Mouse (Mus musculus) embryo, embryonic 10 days (tissue): ENCODE measurements at regions not wholly inside any gene's neighbourhood (a gene's known extent, or its start where the extent isn't known, plus 50 kb on each side); places are given as distances from the start of the nearest gene placed in this dataset.

Experiments
- DNase-seq: peaks from one replicate; pipeline ENCODE4 v3.0.0-alpha.2; 2015; ENCODE audit warnings: low spot score

DNA sequence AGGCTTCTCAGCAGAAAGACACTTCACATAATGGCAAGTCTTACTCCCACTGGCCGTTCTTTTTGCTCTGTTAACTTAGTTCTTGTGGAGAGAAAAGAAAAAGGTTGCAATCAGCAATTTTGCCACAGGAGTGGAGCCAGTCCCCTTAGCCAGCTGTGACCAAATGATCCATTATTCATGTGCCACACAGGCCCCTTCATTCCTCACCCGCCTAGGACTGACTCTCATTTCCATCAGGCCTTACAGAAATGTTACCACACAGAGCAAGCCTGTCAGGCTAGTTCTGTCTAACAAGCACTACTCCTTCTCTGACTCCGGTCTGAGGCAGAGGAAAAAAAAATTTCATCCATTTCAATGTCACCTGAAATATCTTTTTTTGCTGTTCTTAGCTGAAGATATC is 1266.2 kb downstream of the Gsdmc2 start:
- peak; percentile 15 for DNase-seq

DNA sequence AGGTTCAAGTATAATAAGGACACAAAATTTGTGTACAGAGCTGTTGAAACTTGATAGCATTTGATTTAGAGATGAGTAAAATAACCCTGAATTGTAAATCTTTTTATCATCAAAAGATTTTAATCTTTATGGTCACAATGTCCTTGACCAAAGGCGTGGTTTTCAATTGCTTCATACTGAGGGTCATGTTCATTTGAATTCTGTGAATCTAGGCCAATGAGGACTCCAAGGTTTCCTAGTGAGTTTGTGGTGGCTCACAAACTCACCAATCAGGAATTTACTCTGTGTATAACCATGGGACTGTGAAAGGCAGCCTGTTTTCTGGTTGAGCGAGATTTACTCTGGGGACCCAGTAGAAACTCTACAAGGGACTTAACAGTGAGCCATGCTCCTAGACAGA is 1269.2 kb downstream of the Gsdmc2 start:
- no peak for DNase-seq

DNA sequence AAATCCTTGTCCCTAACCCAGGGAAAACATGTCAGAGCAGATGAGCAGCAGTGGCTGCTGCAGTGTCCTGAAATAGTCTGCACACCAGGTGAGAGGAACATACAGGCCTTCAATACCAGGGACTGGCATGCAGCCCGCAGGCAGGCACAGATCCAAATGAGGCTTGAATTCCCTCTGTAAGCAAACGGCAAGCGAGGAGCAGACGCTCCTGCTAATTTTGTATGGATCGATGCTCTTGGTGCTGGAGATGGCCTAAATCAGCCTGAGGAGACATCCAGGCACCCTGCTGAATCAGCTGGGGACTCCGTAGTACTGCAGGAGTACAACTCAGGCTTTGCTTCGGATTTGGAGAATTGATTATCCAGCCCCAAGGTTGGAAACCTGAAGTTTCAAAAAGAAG is 1273.2 kb downstream of the Gsdmc2 start:
- no peak for DNase-seq

DNA sequence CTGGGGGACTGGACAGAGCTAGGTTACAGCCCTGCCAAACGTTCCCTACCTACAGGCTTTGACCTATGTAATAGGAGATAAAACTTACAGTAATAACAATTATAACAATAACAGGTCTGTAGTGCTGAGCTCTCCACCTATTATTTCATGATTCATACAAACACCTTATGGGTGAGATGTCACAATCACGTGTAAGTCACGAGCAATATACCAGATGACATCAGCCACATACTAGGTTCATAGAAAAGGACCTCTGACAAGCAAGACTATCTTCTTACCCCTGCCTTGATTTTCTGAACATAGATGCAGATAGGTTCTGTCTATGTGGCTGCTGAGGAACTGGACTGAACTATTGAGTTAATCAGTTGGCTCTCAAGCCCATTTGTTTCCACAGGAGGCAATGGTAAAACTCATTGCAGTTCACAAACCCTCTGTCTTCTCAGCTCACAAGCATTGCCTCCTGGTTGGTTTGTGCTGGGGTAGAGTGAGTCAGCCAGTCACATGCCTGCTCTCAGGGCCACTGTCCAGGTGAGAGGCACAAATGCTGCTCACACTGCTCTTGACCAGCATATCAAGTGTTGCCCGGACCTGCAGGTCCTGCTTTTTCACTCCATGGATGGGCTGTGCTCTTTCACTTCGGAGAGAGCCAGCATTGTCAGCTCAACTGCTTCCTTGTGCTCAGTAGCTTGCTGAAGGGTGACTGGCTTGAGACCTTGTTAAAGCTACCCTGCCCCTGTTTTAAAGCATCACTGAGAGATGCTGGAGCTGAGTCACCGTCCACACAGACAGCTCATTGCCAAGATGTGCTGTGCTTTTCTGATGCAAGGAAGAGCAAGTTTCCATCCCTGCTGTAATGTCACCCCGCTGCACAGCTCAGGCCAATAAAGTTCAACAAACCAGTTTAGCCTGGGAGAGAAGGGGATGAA is 1275.9 kb downstream of the Gsdmc2 start:
- no peak for DNase-seq

DNA sequence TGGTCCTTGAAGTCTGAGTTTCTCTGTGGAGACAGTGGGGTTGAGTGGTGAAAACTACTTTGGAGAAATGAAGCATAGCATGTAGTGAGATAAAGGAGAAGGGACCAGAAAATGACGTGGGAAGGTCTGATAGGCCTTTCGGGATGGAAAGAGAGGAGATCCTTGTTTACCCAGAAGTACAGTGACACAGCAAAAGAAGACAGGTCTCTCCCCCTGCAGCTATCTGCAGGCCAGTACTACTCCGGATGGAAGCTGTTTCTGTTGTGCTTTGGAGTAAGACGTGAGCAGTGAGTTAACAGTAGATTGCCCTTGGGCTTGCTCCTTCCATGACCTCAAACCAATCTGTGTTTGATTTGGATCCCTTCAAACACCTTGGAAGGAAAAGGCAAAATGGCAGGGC is 1277.5 kb downstream of the Gsdmc2 start:
- DNase-seq: no peak

DNA sequence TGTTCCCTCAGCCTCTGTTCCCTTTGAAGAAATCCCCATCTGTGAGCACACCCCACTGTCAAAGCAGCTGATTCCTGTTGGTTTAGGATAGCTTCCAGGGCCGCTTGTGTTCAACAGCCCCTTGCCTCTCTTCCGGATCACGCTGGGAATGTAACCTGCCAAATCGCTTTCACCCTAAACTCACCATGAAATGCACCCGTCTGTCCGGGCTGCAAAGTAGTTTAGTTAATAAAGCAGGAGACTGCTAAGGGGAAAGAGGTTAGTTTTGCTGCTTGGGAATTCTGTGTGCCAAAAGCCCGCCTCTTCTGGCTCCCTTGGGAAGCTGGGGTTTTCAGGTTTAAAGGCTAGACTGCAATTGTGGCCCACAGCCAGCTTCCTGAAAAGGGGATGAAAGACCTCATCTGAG is 1278.9 kb downstream of the Gsdmc2 start:
- no peak for DNase-seq

DNA sequence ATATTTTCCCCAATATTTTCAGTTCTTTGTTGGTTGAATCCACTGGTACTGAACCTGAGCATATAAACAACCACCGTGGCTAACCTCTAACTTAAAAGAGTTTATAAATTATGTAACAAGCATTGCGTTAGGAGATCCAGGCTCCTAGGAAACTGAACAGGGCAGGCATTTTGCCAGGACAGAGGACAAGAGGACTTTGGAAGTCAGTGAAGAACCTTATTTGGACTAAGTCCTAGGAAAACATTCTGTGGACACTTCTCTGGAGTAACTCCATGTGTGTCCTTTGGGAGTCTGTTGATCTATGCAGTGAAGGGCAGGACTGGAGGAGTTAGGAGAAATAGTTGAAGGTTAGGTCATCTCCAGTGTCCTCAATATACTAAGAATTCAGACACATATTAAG is 1311.7 kb downstream of the Gsdmc2 start:
- no peak for DNase-seq

DNA sequence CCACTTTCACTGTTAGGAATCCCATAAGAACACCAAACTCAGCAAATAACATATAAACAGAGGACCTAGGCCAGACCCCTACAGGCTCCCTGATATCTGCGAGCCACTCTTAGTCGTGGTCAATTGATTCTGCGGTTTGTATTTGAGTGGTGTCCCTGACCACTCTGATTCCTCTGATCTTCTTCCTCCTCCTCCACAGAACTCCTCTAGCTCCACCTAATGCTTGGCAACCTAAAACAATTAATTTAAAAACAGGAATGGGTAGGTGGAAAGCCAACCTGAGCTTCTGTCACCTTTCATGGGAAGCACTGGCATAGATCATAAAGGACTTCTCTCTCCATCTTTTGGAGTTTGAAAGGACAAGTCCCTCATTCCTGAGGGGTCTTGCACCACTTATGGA is 1316.0 kb downstream of the Gsdmc2 start:
- no peak for DNase-seq

DNA sequence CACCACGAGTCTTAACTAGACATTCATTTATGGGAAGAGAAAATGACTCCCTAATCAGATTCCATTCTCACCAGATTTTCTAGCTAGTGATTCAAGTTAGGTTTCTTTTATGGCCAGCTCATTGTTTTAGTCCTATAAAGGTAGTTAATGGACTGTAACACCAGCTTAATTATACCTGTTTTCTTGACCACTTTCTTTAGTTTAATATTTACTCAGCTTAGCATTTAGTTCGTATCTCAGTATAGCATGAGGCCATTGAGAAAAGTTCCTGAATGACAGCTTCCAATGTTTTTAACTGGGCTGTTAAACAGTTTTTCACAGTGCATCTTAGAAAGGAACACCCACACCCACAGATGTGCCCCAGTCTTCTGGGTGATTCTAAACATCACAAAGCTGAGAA is 1320.3 kb downstream of the Gsdmc2 start:
- DNase-seq: no peak

DNA sequence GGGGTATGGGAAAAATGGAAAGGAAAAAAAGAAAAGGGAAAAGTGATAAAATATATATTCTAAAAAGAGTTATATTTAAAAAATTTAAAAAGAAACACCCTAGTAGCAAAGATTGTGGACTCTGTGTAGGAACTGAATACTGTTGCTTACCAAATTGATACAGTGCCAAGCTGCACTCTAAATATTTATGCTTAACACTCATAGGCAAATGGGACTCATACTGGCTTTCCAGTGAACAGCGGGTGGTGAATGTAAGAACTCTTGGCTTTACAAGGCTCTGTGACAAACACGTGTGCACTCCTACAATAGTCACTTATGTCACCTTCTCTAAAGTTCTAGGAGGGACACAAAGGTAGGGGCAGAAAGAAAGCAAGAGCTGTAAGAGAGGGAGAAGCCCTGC is 1320.8 kb downstream of the Gsdmc2 start:
- no peak for DNase-seq

DNA sequence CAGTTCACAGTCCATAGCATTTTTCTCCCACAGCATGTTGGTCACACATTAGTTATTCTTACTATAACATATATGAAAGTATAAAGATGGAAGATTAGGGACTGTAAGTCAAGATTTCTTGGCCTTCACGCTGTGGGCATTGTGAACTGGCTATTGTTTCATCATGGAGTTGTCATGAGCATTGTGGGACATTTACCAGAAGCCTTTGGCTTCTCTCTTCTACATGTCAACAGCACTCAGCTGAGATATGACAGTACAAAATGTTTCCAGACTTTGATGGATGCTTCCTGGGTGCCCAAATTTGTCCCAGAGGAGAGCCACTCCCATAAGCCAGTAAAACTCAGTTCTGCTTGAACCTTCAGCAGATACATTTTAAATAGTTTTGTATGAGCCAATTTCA is 1331.5 kb downstream of the Gsdmc2 start:
- no peak for DNase-seq

DNA sequence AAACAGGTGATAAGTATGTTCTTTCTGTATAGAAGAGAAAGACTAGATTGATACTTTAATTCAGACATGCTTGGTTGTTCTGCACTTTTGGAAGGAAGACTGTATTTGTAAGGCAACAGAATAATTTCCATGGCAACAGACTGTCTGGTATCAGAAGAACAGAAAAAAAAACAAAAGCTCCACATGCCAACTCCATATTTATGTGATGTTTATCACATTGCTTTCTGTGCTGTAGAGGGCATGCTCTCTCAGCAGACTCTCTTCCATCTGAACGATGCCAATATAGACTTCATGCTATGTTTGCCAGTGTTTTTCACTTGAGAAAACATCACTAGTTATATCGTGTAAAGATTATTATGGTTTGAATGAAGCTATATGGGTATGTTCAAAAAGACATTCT is 1333.5 kb downstream of the Gsdmc2 start:
- DNase-seq: no peak

DNA sequence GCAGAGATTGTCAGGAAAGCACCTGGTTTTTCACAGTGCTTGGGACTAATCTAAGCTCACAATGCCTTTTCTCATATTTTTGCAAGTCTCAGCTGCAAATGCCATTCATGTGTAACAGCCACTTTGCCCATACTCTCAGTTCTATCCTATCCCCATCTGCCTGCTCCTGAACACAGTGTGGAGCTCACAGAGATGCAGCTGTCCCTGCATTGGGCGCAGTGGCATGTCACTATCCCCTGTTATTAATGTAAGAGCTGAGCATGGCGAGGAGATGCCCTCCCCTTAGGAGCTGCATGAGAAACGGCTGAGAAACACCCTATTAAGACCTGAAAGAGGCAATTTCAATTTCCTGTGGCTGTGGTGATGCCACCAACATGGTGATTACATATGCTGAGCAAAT is 1341.1 kb downstream of the Gsdmc2 start:
- no peak for DNase-seq

DNA sequence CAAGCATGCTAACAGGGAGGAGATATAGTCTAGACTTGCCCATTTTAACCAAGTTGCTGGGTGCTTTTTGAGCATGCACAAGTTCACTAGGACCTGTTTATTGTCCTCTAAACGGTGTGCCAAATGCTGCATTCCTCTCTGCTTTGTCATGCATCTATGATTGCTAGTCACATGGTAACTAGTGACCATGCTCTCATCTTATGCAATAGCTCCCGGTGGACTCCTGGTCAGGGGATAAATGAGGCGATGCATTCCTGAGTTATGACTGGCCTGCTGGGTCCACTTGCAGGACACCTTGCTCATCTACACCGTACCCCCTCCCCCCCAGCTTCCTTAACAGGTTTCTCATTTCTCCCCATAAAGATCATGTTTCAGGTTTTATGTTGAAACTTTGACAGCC is 1344.0 kb downstream of the Gsdmc2 start:
- peak; percentile 16 for DNase-seq

DNA sequence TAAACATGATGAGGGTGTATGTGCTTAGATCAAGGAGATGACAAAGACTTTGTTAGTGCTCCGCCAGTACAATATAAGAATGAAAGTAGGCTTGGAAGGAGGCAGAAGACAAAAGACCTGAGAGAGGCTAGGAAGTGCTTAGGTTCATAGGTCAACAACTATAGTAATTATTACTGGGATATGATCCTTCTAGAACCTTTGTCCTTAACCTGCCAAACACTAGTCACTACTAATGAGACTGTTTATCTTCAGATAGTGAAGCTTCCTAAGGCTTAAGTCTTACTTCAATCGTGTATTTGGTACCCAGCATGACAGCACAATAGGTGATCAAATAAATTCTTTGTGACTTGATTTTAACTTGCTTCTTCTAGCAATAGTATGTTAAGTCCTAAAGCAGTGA is 1344.5 kb downstream of the Gsdmc2 start:
- DNase-seq: no peak

DNA sequence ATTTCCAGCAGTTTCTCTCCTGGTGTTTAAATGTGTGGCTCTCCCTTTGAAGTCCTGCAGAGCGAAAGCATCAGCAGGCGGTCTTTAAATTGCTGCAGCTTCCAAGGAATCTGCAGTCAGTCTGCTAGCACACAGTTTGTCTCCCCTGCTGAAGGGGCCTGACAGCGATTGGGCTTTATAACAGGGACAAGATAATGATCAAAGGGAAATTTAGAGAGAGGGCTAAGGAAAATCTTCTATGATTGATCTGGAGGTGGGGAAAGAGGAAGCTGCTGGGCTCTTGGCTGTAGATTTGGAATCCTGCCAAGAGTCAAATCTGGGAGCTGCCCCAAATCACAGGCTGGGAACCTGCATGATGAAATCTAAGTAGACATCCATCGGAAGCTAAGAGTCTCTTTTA is 1348.8 kb downstream of the Gsdmc2 start:
- peak; percentile 51 for DNase-seq

DNA sequence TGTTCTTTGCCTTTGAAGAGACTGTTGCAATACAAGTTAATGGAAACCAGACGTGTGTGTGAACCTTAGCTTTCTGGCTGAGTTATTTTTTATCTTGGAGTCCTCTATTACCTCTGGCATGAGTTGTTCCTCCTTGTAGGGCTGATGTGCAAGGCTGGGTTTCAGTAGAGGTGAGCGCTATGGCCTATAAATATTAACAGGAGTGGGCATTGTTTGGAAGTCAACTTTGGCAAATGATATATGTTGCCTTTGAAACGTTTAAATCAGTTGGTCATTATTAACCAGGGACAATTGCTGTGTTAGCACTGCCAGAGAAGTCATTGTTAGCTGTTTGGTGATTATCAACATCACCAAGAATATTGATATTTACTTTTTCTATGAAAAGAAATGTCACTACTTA is 1352.6 kb downstream of the Gsdmc2 start:
- peak; percentile 32 for DNase-seq

DNA sequence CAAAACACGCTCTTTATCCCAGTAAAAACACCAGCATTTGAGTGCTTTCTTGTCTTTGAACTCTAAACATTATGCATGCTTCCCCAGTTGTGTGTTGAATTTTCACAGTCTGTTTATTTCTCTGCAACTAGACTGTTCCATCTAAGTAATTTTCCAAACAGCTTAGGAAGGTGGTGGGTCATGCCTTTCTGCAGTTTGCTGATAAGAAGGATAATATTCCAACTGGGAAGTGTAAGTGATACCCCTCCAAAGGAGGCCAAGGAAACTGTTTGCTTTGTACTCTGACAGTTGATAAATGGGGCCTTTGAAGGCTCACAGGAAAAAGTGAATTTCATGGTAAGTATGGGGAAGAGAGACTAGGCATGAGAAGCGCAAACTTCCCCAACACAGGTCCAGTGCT is 1354.4 kb downstream of the Gsdmc2 start:
- peak; percentile 45 for DNase-seq

DNA sequence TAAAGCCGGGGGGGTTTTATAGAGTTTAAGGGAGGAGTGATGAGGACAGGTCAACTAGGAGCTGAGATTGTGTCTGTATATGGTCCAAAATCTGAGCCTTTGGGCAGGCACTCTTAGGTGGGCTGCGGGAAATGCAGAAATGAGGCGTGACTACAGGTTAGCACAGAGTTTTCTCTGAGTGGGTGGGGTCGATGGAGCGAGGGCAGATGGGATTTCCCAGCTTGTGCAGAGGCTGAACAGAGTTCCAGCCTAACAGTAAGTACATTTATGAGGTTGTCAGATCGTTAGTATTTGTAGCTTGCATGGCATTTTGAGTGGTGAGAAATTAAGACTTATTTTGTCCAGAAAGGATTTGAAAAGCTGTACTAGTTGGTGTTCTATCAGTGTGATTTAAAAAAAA is 1358.4 kb downstream of the Gsdmc2 start:
- DNase-seq: no peak

DNA sequence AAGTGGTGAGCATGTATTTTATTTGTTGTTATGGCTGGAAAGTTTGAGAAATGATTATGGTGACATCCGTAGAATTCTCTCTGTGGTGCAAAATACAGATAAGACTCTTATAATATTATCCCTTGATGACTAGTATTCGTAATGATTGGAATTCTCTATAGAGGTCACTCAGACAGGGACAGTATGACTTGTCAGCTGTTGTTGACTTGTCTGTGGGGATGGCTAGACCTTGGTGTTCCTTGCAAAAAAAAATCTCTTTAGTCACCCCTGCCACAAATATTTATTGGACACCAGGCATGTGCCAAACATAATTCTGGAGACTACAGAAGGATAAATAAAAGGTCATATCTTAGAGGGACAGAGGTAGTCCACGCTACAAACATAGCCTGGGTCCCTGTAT is 1360.6 kb downstream of the Gsdmc2 start:
- no peak for DNase-seq

DNA sequence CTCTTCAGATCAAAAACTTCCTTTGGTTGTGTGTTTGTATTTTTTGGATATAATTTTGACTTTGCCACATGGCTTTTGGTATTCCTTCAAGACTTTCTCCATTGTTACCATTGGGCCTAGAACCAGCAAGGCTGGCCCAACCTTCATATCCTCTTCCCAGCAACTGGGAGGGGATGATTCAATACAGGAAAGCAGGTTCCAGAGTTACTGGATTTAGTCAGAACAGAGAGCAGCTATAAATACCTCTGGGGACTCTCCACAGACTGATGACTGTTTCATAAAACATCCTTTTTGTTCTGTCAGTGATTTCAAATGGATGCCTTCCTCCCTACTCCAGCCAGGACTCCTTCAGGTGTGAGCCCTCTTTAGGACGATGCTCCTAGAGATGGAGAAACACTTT is 1361.4 kb downstream of the Gsdmc2 start:
- no peak for DNase-seq

DNA sequence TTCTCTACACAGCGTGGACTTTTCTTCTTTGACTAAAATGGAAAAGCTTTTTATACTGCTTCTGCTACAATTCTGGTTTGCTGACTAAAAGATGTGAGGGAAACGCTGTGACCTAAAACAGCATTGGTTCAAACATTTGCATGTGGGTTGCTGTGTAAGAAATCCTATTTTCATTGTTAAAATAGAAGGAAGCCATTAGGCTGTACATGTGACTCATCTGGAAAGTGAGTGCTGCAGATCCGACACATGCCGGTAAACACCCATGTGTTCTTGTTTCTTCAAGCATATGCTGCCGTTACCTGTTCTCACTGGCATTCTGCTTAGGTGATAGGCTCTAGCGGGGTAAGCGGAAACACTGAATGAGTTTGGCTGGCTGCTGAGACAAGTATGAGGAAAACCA is 1362.6 kb downstream of the Gsdmc2 start:
- no peak for DNase-seq

DNA sequence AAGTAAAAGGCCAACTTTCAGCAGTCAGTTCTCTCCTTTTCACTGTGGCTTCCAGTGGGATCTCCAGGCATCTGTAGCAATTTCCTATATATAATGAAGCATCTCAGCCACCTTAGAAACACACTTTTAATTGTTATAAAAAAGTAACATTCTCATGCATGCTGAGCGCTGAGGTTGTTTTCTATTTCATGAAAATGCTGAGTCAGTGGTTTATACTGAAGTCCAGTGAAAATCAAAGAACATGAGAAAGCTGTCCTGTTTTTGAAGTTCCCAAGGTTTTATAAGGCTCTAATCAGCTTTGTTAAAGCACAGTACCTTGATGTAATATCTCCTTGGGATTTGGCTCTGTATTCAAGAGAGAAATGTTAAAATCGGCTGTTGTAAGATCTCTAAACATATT is 1367.2 kb downstream of the Gsdmc2 start:
- DNase-seq: no peak

DNA sequence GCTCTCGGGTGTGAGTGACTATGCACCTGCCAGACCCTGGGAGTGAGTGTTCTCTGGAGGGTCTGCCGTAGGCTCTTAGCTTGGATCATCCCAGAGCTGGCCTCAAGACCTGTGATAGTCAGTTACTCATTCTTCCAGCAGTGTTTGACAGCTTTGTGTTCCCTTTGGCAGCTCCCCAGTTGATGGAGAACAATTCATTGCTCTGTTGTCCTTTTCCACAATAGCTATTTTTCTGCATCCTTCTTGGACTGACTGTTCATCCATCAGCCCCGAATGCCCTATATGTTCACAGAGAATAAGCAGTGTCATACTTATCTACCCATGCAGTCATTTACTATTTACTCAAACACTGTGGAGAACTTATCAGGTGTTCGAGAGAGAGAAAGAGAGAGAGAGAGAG is 1368.5 kb downstream of the Gsdmc2 start:
- no peak for DNase-seq
